Mouse (Mus musculus): Measurements from ENCODE around the gene Defb9. TPM values are rescaled to one million over a fixed set of nuclear protein-coding genes. Genes with fewer than 3 reads are reported as not detected.
"Not testable (repeated sequence)": the region's sequence is repeated elsewhere in the genome, so short reads cannot be mapped to it uniquely, and the experiment has no call there.

The Defb9 gene
- polyA plus RNA-seq, 2 experiments, result not detected

DNA sequence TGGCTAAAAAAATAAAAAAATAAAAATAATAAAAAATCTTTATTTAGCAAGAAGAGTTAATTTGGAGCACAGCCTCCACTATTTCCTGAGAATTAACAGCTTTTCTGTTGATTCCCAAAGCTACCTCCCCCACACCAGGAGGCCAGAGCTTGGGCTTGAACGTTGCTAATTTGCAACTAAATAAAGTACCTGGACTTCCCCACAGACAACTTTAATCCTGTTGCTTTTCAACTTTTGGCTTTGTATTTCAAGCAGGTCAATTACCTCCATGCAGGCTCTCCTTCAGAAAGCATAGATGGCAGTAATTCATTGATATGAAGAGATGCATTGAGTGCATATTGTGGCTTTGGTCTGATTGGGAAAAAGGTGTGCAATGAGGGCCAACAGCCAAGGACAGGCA, 26.7 kb upstream of the Defb9 start:
- H3K9ac ChIP-seq (replicated peaks), result no peak overlapping the region
- no peak for ATAC-seq (ENCODE audit: insufficient read depth)
- H3K36me3 ChIP-seq (replicated peaks; ENCODE audit: control insufficient read depth, insufficient read depth, low read depth), result no peaks in the 10 kb centered on the region
- H3K4me3 ChIP-seq (ENCODE audit: insufficient read depth in 1 of 2, low read depth in 2 of 2, low read length in 2 of 2), result no peak overlapping the region
- no peak for DNase-seq (ENCODE audit: low read depth in 3 of 3, low spot score in 3 of 3)
- H3K4me2 ChIP-seq (ENCODE audit: low read depth), result no peak overlapping the region
- no peaks in the 10 kb centered on the region for H3K9me3 ChIP-seq (ENCODE audit: control insufficient read depth, low read length)
- TF ChIP-seq EP300 (IDR thresholded peaks at IDR 0.05; ENCODE audit: low read depth) (no peak), CTCF (IDR thresholded peaks at IDR 0.05; ENCODE audit: low read depth) (no peak)
- WGBS (ENCODE audit: insufficient replicate concordance), result 13% methylated on average over 1 of the region's 1 CpGs
- H3K4me1 ChIP-seq (replicated peaks; ENCODE audit: control insufficient read depth in 2 of 2, insufficient read depth in 2 of 2, low read length in 1 of 2), result no peaks in the 10 kb centered on the region
- H3K27me3 ChIP-seq (ENCODE audit: control insufficient read depth, insufficient read depth, low read length), result no peaks in the 10 kb centered on the region
- no peak overlapping the region for H3K27ac ChIP-seq

DNA sequence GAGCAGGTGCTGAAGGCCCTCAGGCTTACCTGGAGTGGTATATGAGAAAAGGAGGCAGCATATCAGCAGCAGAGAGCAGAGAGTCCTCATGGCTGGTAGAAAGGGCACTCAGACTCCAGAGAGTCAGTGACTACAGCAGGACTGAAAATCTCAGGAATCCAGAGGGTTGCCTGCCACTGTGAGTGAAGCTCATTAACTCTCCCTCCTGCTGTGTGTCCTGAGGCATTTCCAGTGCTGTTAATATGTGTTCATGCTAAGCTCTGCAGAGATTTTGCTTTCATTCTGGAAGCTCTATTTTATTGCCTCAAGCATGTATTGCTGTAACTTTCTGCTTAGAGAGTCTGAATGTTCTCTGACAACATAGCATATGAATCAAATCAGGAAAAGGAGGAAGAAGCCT, 21.1 kb upstream of the Defb9 start, which contains the start of gene Defb11:
TSS of gene Defb11 (minus strand) at position 123 of the 400 bp plus-strand sequence.
- not testable (repeated sequence) for ATAC-seq (ENCODE audit: insufficient read depth); H3K4me3 ChIP-seq (ENCODE audit: insufficient read depth in 1 of 2, low read depth in 2 of 2, low read length in 2 of 2); H3K36me3 ChIP-seq (replicated peaks; ENCODE audit: control insufficient read depth, insufficient read depth, low read depth); H3K27ac ChIP-seq; H3K9ac ChIP-seq (replicated peaks); H3K4me1 ChIP-seq (replicated peaks; ENCODE audit: control insufficient read depth in 2 of 2, insufficient read depth in 2 of 2, low read length in 1 of 2); H3K9me3 ChIP-seq (ENCODE audit: control insufficient read depth, low read length); H3K27me3 ChIP-seq (ENCODE audit: control insufficient read depth, insufficient read depth, low read length); DNase-seq (ENCODE audit: low read depth in 3 of 3, low spot score in 3 of 3); H3K4me2 ChIP-seq (ENCODE audit: low read depth)

DNA sequence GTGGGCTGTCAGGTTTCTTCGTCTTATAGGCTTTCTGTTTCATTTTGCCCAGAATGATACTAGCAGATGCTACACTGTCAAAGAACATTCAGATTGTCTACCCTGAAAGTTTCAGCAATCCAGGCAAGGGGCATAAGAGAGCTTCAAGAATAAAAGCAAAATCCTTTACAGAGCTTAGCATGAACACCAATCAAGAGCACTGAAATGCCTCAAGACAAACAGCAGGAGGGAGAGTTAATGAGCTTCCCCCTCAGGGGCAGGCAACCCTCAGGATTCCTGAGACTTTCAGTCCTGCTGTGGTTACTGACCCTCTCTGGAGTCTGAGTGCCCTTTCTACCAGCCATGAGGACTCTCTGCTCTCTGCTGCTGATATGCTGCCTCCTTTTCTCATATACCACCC, 26.6 kb downstream of the Defb9 start, which contains the start of gene Defb10:
TSS of gene Defb10 (plus strand) at position 316 of the 400 bp plus-strand sequence.
- WGBS (ENCODE audit: insufficient replicate concordance), result 31% methylated on average over 1 of the region's 1 CpGs

More for the DNA sequence above, 26.6 kb downstream of the Defb9 start, which contains the start of gene Defb10:
- not testable (repeated sequence) for H3K9me3 ChIP-seq (ENCODE audit: control insufficient read depth, low read length); H3K36me3 ChIP-seq (replicated peaks; ENCODE audit: control insufficient read depth, insufficient read depth, low read depth); H3K4me3 ChIP-seq (ENCODE audit: insufficient read depth in 1 of 2, low read depth in 2 of 2, low read length in 2 of 2); ATAC-seq (ENCODE audit: insufficient read depth); H3K9ac ChIP-seq (replicated peaks); H3K4me1 ChIP-seq (replicated peaks; ENCODE audit: control insufficient read depth in 2 of 2, insufficient read depth in 2 of 2, low read length in 1 of 2); DNase-seq (ENCODE audit: low read depth in 3 of 3, low spot score in 3 of 3); H3K4me2 ChIP-seq (ENCODE audit: low read depth); H3K27ac ChIP-seq; H3K27me3 ChIP-seq (ENCODE audit: control insufficient read depth, insufficient read depth, low read length)

Other genes starting within 250 kb of the Defb9 start
- not detected in 2 replicates for gene Defa17, start 229.6 kb downstream of the Defb9 start, polyA plus RNA-seq (2012; rRNA removed)
- gene Defa17, start 229.6 kb downstream of the Defb9 start, polyA plus RNA-seq (2014; fragmentation: Nextera tagmentation; extraction: Ambion mirVana), result not detected in 2 replicates
- gene Defa34, start 219.6 kb downstream of the Defb9 start, polyA plus RNA-seq (2012; rRNA removed), result not detected in 2 replicates
- not detected in 2 replicates for gene Defa34, start 219.6 kb downstream of the Defb9 start, polyA plus RNA-seq (2014; fragmentation: Nextera tagmentation; extraction: Ambion mirVana)
- not detected in 2 replicates for gene AY761184, start 181.8 kb downstream of the Defb9 start, polyA plus RNA-seq (2012; rRNA removed)
- not detected in 2 replicates for gene AY761184, start 181.8 kb downstream of the Defb9 start, polyA plus RNA-seq (2014; fragmentation: Nextera tagmentation; extraction: Ambion mirVana)
- not detected in 2 replicates for gene Defa24, start 150.9 kb downstream of the Defb9 start, polyA plus RNA-seq (2012; rRNA removed)
- not detected in 2 replicates for gene Defa24, start 150.9 kb downstream of the Defb9 start, polyA plus RNA-seq (2014; fragmentation: Nextera tagmentation; extraction: Ambion mirVana)
- not detected in 2 replicates for gene Defb50, start 61.9 kb downstream of the Defb9 start, polyA plus RNA-seq (2012; rRNA removed)
- not detected in 2 replicates for gene Defb50, start 61.9 kb downstream of the Defb9 start, polyA plus RNA-seq (2014; fragmentation: Nextera tagmentation; extraction: Ambion mirVana)
- gene Defb2, start 45.5 kb downstream of the Defb9 start, polyA plus RNA-seq (2012; rRNA removed), result not detected in 2 replicates
- gene Defb2, start 45.5 kb downstream of the Defb9 start, polyA plus RNA-seq (2014; fragmentation: Nextera tagmentation; extraction: Ambion mirVana), result not detected in 2 replicates
- gene Defb10, start 26.5 kb downstream of the Defb9 start, polyA plus RNA-seq (2012; rRNA removed), result not detected in 2 replicates
- not detected in 2 replicates for gene Defb10, start 26.5 kb downstream of the Defb9 start, polyA plus RNA-seq (2014; fragmentation: Nextera tagmentation; extraction: Ambion mirVana)
- not detected in 2 replicates for gene Defb11, start 21.0 kb upstream of the Defb9 start, polyA plus RNA-seq (2012; rRNA removed)
- not detected in 2 replicates for gene Defb11, start 21.0 kb upstream of the Defb9 start, polyA plus RNA-seq (2014; fragmentation: Nextera tagmentation; extraction: Ambion mirVana)
- gene Defb15, start 47.3 kb upstream of the Defb9 start, polyA plus RNA-seq (2012; rRNA removed), result not detected in 2 replicates
- not detected in 2 replicates for gene Defb15, start 47.3 kb upstream of the Defb9 start, polyA plus RNA-seq (2014; fragmentation: Nextera tagmentation; extraction: Ambion mirVana)
- gene Defb35, start 52.9 kb upstream of the Defb9 start, polyA plus RNA-seq (2012; rRNA removed), result not detected in 2 replicates
- gene Defb35, start 52.9 kb upstream of the Defb9 start, polyA plus RNA-seq (2014; fragmentation: Nextera tagmentation; extraction: Ambion mirVana), result not detected in 2 replicates
- not detected in 2 replicates for gene Defb13, start 61.3 kb upstream of the Defb9 start, polyA plus RNA-seq (2012; rRNA removed)
- not detected in 2 replicates for gene Defb13, start 61.3 kb upstream of the Defb9 start, polyA plus RNA-seq (2014; fragmentation: Nextera tagmentation; extraction: Ambion mirVana)
- gene Fam90a1a, start 73.3 kb upstream of the Defb9 start, polyA plus RNA-seq (2012; rRNA removed), result not detected in 2 replicates
- gene Fam90a1a, start 73.3 kb upstream of the Defb9 start, polyA plus RNA-seq (2014; fragmentation: Nextera tagmentation; extraction: Ambion mirVana), result not detected in 2 replicates
- not detected in 2 replicates for gene Ccdc70, start 84.4 kb upstream of the Defb9 start, polyA plus RNA-seq (2012; rRNA removed)
- not detected in 2 replicates for gene Ccdc70, start 84.4 kb upstream of the Defb9 start, polyA plus RNA-seq (2014; fragmentation: Nextera tagmentation; extraction: Ambion mirVana)
- gene Atp7b, start 174.9 kb upstream of the Defb9 start, polyA plus RNA-seq (2012; rRNA removed), result 8.4 and 9.4 TPM in 2 replicates
- 10.4 and 12.0 TPM in 2 replicates for gene Atp7b, start 174.9 kb upstream of the Defb9 start, polyA plus RNA-seq (2014; fragmentation: Nextera tagmentation; extraction: Ambion mirVana)
- gene Alg11, start 175.3 kb upstream of the Defb9 start, polyA plus RNA-seq (2012; rRNA removed), result 2.3 and 3.1 TPM in 2 replicates
- 5.1 and 5.4 TPM in 2 replicates for gene Alg11, start 175.3 kb upstream of the Defb9 start, polyA plus RNA-seq (2014; fragmentation: Nextera tagmentation; extraction: Ambion mirVana)
- 0.07 TPM in 1 of 2 replicates, not detected in the other for gene Nek5, start 239.6 kb upstream of the Defb9 start, polyA plus RNA-seq (2012; rRNA removed)
- gene Nek5, start 239.6 kb upstream of the Defb9 start, polyA plus RNA-seq (2014; fragmentation: Nextera tagmentation; extraction: Ambion mirVana), result 0.08 TPM in 1 of 2 replicates, not detected in the other